Mouse (Mus musculus): ENCODE measurements at regions not wholly inside any gene's neighbourhood (a gene's known extent, or its start where the extent isn't known, plus 50 kb on each side); places are given as distances from the start of the nearest gene placed in this dataset.

DNA sequence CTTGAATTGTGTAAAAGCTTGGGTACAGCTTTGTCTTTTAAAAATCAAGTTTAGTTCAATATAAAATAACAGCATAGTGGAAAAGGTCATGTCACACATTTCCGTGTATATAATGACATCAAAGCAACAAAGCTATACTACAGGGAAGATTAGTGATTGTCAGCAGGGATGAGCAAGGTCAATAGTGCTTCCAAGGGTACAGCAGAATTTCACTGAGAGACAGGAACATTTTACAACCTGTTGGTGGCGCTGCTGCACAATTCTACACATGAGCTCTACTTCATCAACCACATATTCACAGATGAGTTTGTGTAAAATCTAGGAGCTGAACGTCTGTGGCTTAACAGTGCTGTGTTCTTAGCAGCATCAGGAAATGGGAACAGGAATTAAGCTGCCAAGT is 74.3 kb upstream of the A2m start:
- TF ChIP-seq CTCF (IDR thresholded peaks at IDR 0.05 in 2 of 3, conservative IDR thresholded peaks at IDR 0.05 in 1 of 3; ENCODE audit: control insufficient read depth in 1 of 3, insufficient read depth in 1 of 3, low read depth in 2 of 3, low read length in 3 of 3, poor library complexity in 1 of 3, severe bottlenecking in 1 of 3) (peak; percentile 28 to 65 (median 33); a peak in 5 of 6 replicates), MEF2A (IDR thresholded peaks at IDR 0.05; ENCODE audit: extremely low read depth, insufficient replicate concordance, low read depth, low read length, poor library complexity, severe bottlenecking) (no peak), ZC3H11A (IDR thresholded peaks at IDR 0.05; ENCODE audit: low read depth, low read length) (peak; percentile 56), SMC3 (IDR thresholded peaks at IDR 0.05; ENCODE audit: low read depth, low read length) (peak; percentile 49), RAD21 (IDR thresholded peaks at IDR 0.05; ENCODE audit: low read depth, low read length) (peak; percentile 66), UBTF (IDR thresholded peaks at IDR 0.05; ENCODE audit: borderline replicate concordance, insufficient read depth, low read depth, low read length) (no peak)
- DNase-seq (ENCODE audit: low read depth, low spot score) = peak; percentile 41
- Histone ChIP-seq H3K4me3 (ENCODE audit: control insufficient read depth in 1 of 2, insufficient read depth in 1 of 2, low read depth in 2 of 2, low read length in 2 of 2) (no peak overlapping the region), H3K27me3 (ENCODE audit: control insufficient read depth in 1 of 2, insufficient read depth in 2 of 2, low read length in 2 of 2) (no peaks in the 10 kb centered on the region), H3K4me1 (ENCODE audit: control insufficient read depth in 1 of 2, insufficient read depth in 2 of 2, low read length in 2 of 2) (no peaks in the 10 kb centered on the region), H3K9ac (ENCODE audit: control insufficient read depth, low read depth, low read length, poor library complexity, severe bottlenecking) (no peak overlapping the region), H3K27ac (ENCODE audit: control insufficient read depth, low read depth, low read length) (no peak overlapping the region), H3K79me2 (ENCODE audit: control insufficient read depth, insufficient read depth, low read length, poor library complexity) (no peaks in the 10 kb centered on the region), H3K9me3 (replicated peaks; ENCODE audit: insufficient read depth, low read length) (no peaks in the 10 kb centered on the region), H3K36me3 (ENCODE audit: control insufficient read depth in 1 of 2, insufficient read depth in 2 of 2, low read length in 2 of 2) (no peaks in the 10 kb centered on the region)

DNA sequence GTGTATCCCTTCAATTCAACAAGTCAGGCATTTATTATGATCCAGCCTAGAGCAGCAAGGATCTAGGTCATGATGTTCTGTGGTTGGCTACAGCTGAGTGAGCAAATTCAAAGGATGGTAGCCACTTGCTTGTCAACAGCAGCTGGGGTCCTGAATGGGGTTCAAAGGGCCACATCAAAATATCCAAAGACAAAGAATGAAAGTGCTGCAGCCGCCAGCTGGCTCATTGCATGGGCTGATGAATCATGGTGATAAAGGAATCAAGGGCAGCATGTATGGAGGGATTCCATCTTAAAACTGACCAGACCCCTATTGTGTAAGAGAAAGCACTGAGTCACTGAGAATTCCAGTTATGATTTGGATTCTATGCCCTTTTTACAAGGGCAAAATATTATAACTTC is 74.8 kb upstream of the A2m start:
- H3K9me3 ChIP-seq (replicated peaks; ENCODE audit: insufficient read depth, low read length) = no peaks in the 10 kb centered on the region
- no peak overlapping the region for H3K9ac ChIP-seq (ENCODE audit: control insufficient read depth, low read depth, low read length, poor library complexity, severe bottlenecking)
- DNase-seq (ENCODE audit: low read depth, low spot score) = no peak
- no peaks in the 10 kb centered on the region for H3K4me1 ChIP-seq (ENCODE audit: control insufficient read depth in 1 of 2, insufficient read depth in 2 of 2, low read length in 2 of 2)
- no peaks in the 10 kb centered on the region for H3K36me3 ChIP-seq (ENCODE audit: control insufficient read depth in 1 of 2, insufficient read depth in 2 of 2, low read length in 2 of 2)
- H3K27me3 ChIP-seq (ENCODE audit: control insufficient read depth in 1 of 2, insufficient read depth in 2 of 2, low read length in 2 of 2) = no peaks in the 10 kb centered on the region
- H3K4me3 ChIP-seq (ENCODE audit: control insufficient read depth in 1 of 2, insufficient read depth in 1 of 2, low read depth in 2 of 2, low read length in 2 of 2) = no peak overlapping the region
- no peak overlapping the region for H3K27ac ChIP-seq (ENCODE audit: control insufficient read depth, low read depth, low read length)
- TF ChIP-seq HCFC1 (IDR thresholded peaks at IDR 0.05; ENCODE audit: low read depth, low read length) (no peak), MYC (IDR thresholded peaks at IDR 0.05; ENCODE audit: low read depth, low read length) (no peak), TCF12 (IDR thresholded peaks at IDR 0.05; ENCODE audit: low read depth, low read length) (no peak), RCOR1 (IDR thresholded peaks at IDR 0.05; ENCODE audit: low read depth, low read length) (no peak), ZKSCAN1 (IDR thresholded peaks at IDR 0.05; ENCODE audit: low read depth, low read length) (no peak), CHD1 (IDR thresholded peaks at IDR 0.05; ENCODE audit: low read depth, low read length) (no peak), CHD2 (IDR thresholded peaks at IDR 0.05; ENCODE audit: low read length) (no peak), GATA1 (IDR thresholded peaks at IDR 0.05; ENCODE audit: low read depth, low read length) (no peak), ETS1 (IDR thresholded peaks at IDR 0.05; ENCODE audit: low read depth, low read length) (no peak)
- H3K79me2 ChIP-seq (ENCODE audit: control insufficient read depth, insufficient read depth, low read length, poor library complexity) = no peaks in the 10 kb centered on the region

DNA sequence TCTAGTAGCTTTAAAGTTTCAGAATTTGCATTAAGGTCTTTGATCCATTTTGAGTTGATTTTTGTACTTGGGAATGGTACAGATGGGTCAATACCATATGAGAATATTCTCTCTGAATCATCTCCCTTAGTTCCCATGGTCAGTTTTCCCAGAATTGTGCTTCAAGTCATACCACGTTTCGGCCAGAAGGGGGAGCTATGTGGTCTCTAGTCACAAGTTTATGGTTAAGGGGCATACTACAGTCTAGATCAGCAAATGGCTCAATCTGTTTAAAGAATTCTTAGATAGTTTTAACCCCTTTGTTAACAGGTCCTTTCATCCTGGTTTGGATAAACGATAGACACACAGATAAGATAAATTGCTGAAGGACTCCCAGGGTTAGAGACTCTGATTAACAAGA is 78.7 kb upstream of the A2m start:
- H3K9ac ChIP-seq (ENCODE audit: control insufficient read depth, low read depth, low read length, poor library complexity, severe bottlenecking) = no peak overlapping the region
- H3K9me3 ChIP-seq (replicated peaks; ENCODE audit: insufficient read depth, low read length) = no peaks in the 10 kb centered on the region
- no peaks in the 10 kb centered on the region for H3K4me1 ChIP-seq (ENCODE audit: control insufficient read depth in 1 of 2, insufficient read depth in 2 of 2, low read length in 2 of 2)
- no peaks in the 10 kb centered on the region for H3K79me2 ChIP-seq (ENCODE audit: control insufficient read depth, insufficient read depth, low read length, poor library complexity)
- peak; percentile 20 for DNase-seq (ENCODE audit: low read depth, low spot score)
- H3K4me3 ChIP-seq (ENCODE audit: control insufficient read depth in 1 of 2, insufficient read depth in 1 of 2, low read depth in 2 of 2, low read length in 2 of 2) = no peak overlapping the region
- TF ChIP-seq CTCF (IDR thresholded peaks at IDR 0.05 in 2 of 3, conservative IDR thresholded peaks at IDR 0.05 in 1 of 3; ENCODE audit: control insufficient read depth in 1 of 3, insufficient read depth in 1 of 3, low read depth in 2 of 3, low read length in 3 of 3, poor library complexity in 1 of 3, severe bottlenecking in 1 of 3) (peak; percentile 44 to 67 (median 52); a peak in 5 of 6 replicates), POLR2A (IDR thresholded peaks at IDR 0.05; ENCODE audit: control insufficient read depth in 1 of 2, insufficient read depth in 1 of 2, low read depth in 1 of 2, low read length in 2 of 2, poor library complexity in 1 of 2) (no peak), RAD21 (IDR thresholded peaks at IDR 0.05; ENCODE audit: low read depth, low read length) (peak; percentile 60), SMC3 (IDR thresholded peaks at IDR 0.05; ENCODE audit: low read depth, low read length) (peak; percentile 65), ZC3H11A (IDR thresholded peaks at IDR 0.05; ENCODE audit: low read depth, low read length) (peak; percentile 38)
- H3K27me3 ChIP-seq (ENCODE audit: control insufficient read depth in 1 of 2, insufficient read depth in 2 of 2, low read length in 2 of 2) = no peaks in the 10 kb centered on the region
- H3K36me3 ChIP-seq (ENCODE audit: control insufficient read depth in 1 of 2, insufficient read depth in 2 of 2, low read length in 2 of 2) = no peaks in the 10 kb centered on the region
- H3K27ac ChIP-seq (ENCODE audit: control insufficient read depth, low read depth, low read length) = no peak overlapping the region

Measured in MEL (cell line).